In the genomic region with DNA sequence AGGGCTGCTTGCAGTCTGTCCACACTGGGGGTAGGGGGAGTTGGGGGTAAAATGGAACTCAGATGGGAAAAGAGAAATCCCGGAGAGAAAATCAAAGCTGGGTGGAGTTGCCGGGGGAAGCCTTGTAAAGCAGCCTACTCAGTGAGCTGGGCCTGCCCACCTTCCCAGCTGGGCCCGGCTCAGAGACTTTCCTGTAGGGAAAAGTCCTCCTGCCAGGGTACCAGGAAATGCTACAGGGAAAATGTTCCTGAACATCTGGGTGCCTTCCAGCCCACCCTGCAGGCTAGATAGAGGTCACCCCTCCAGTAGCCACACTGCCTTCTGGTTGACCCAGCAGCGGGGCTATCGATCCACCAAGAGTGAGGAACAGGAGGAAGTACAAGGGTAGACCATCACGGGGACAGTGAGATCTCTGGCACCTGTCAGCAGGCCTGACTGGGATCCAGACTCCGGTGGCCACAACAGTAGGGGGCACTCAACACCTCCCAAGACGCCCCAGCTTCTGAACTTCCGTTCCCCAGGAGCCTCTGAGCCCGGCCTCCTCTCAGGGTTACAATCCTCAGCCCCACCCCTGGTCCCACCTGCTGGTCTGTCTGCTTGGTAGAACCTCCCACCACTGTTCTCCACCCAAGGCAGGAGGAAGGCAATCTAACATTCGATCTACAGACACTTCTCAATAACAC, we compare ENCODE assay signal across 8 mouse cellular contexts. TPM values are rescaled to one million over a fixed set of nuclear protein-coding genes. Genes with fewer than 3 reads are reported as not detected.
DNase-seq lines count a peak whose midpoint lies in the region; ATAC-seq and TF ChIP-seq lines count a peak whose summit lies in the region.
"Had no signal": no experiment of that assay in that cellular context is flagged by ENCODE, and none has a peak within 500 bp of the region (broad histone marks: within the 10 kb centered on the region; RNA-seq: fewer than 3 reads in every experiment).

No protein-coding gene starts in this region.

- H3K4me1 ChIP-seq in midbrain, postnatal 0 days (ENCODE audit: insufficient read depth, low read length): 0 out of 2 replicates have a peak, but pooled peaks cover 2% of the 10 kb centered on the region
- peaks cover 8% of the 10 kb centered on the region; the same call in 1 of the 2 replicates for H3K4me1 ChIP-seq in midbrain, embryonic 13.5 days (replicated peaks)
- H3K4me1 ChIP-seq in embryonic facial prominence, embryonic 10.5 days: peaks cover 60% of the 10 kb centered on the region
- H3K4me1 ChIP-seq in liver, embryonic 13.5 days (replicated peaks): peaks cover 31% of the 10 kb centered on the region
- H3K4me1 ChIP-seq in hindbrain, embryonic 13.5 days (replicated peaks): peaks cover 32% of the 10 kb centered on the region

- no peak overlapping the region for H3K9ac ChIP-seq in midbrain, postnatal 0 days (replicated peaks; ENCODE audit: low read length, poor library complexity, severe bottlenecking)
- no peak overlapping the region for H3K9ac ChIP-seq in midbrain, embryonic 13.5 days (replicated peaks)
- peak overlapping the region; percentile 26; the same call in 1 of the 2 replicates for H3K9ac ChIP-seq in liver, embryonic 13.5 days
- H3K9ac ChIP-seq in hindbrain, embryonic 13.5 days: no peak overlapping the region

- 0 out of 2 replicates have a peak, but pooled peaks have one; percentile 5 for TF ChIP-seq CTCF in midbrain, postnatal 0 days (IDR thresholded peaks at IDR 0.05)

- no peak overlapping the region for H3K27ac ChIP-seq in midbrain, postnatal 0 days (ENCODE audit: low read depth, low read length)
- no peak overlapping the region for H3K27ac ChIP-seq in midbrain, embryonic 13.5 days
- H3K27ac ChIP-seq in embryonic facial prominence, embryonic 10.5 days (replicated peaks): 0 out of 2 replicates have a peak overlapping the region, but pooled peaks have one; percentile 26
- H3K27ac ChIP-seq in liver, embryonic 13.5 days: peak overlapping the region; percentile 29
- no peak overlapping the region for H3K27ac ChIP-seq in hindbrain, embryonic 13.5 days

- H3K27me3 ChIP-seq in midbrain, postnatal 0 days (ENCODE audit: insufficient read depth, low read length): no peaks in the 10 kb centered on the region
- no peaks in the 10 kb centered on the region for H3K27me3 ChIP-seq in midbrain, embryonic 13.5 days
- H3K27me3 ChIP-seq in embryonic facial prominence, embryonic 10.5 days (replicated peaks; ENCODE audit: low read depth, poor library complexity, severe bottlenecking): no peaks in the 10 kb centered on the region
- no peaks in the 10 kb centered on the region for H3K27me3 ChIP-seq in liver, embryonic 13.5 days
- H3K27me3 ChIP-seq in hindbrain, embryonic 13.5 days: no peaks in the 10 kb centered on the region

- no peak for ATAC-seq in midbrain, postnatal 0 days (ENCODE audit: low FRiP score)
- ATAC-seq in midbrain, embryonic 13.5 days: no peak
- peak; percentile 64 for ATAC-seq in liver, embryonic 13.5 days (ENCODE audit: low read depth)
- no peak for ATAC-seq in hindbrain, embryonic 13.5 days (ENCODE audit: low FRiP score)

- no peak overlapping the region for H3K4me3 ChIP-seq in midbrain, postnatal 0 days (ENCODE audit: low read depth, low read length)
- H3K4me3 ChIP-seq in midbrain, embryonic 13.5 days (replicated peaks): no peak overlapping the region
- H3K4me3 ChIP-seq in embryonic facial prominence, embryonic 10.5 days: no peak overlapping the region
- H3K4me3 ChIP-seq in liver, embryonic 13.5 days (replicated peaks): no peak overlapping the region
- H3K4me3 ChIP-seq in hindbrain, embryonic 13.5 days: no peak overlapping the region

- DNase-seq in midbrain, postnatal 0 days (ENCODE audit: low spot score): no peak
- no peak for DNase-seq in embryonic facial prominence, embryonic 10.5 days (ENCODE audit: low spot score)
- no peak for DNase-seq in liver, embryonic 13.5 days
- peak; percentile 80 for DNase-seq in thymus, postnatal 14 days
- no peak for DNase-seq in right cerebral cortex, postnatal 25 days
- DNase-seq: adrenal gland, postnatal 25 days had no signal

- no peak overlapping the region for H3K4me2 ChIP-seq in midbrain, postnatal 0 days (ENCODE audit: low read depth, low read length, poor library complexity, severe bottlenecking)
- H3K4me2 ChIP-seq in midbrain, embryonic 13.5 days (replicated peaks): no peak overlapping the region
- H3K4me2 ChIP-seq in liver, embryonic 13.5 days: no peak overlapping the region
- no peak overlapping the region for H3K4me2 ChIP-seq in hindbrain, embryonic 13.5 days

- 77% methylated on average over 11 of the region's 11 CpGs for WGBS in midbrain, postnatal 0 days
- WGBS in midbrain, embryonic 13.5 days: 72% methylated on average over 11 of the region's 11 CpGs
- 75% methylated on average over 11 of the region's 11 CpGs for WGBS in embryonic facial prominence, embryonic 10.5 days
- WGBS in liver, embryonic 13.5 days (ENCODE audit: insufficient replicate concordance): 59% methylated on average over 11 of the region's 11 CpGs
- 76% methylated on average over 11 of the region's 11 CpGs for WGBS in hindbrain, embryonic 13.5 days

- H3K9me3 ChIP-seq in midbrain, postnatal 0 days (ENCODE audit: low read length): no peaks in the 10 kb centered on the region
- no peaks in the 10 kb centered on the region for H3K9me3 ChIP-seq in midbrain, embryonic 13.5 days
- H3K9me3 ChIP-seq in embryonic facial prominence, embryonic 10.5 days: peaks cover 6% of the 10 kb centered on the region; the same call in 1 of the 2 replicates
- H3K9me3 ChIP-seq in liver, embryonic 13.5 days (replicated peaks): no peaks in the 10 kb centered on the region
- H3K9me3 ChIP-seq in hindbrain, embryonic 13.5 days: no peaks in the 10 kb centered on the region

- H3K36me3 ChIP-seq in midbrain, postnatal 0 days (ENCODE audit: insufficient read depth, low read length): no peaks in the 10 kb centered on the region
- H3K36me3 ChIP-seq in midbrain, embryonic 13.5 days: no peaks in the 10 kb centered on the region
- H3K36me3 ChIP-seq in embryonic facial prominence, embryonic 10.5 days (replicated peaks): peaks cover 8% of the 10 kb centered on the region
- H3K36me3 ChIP-seq in liver, embryonic 13.5 days: no peaks in the 10 kb centered on the region
- no peaks in the 10 kb centered on the region for H3K36me3 ChIP-seq in hindbrain, embryonic 13.5 days

RNA-seq across cellular contexts. Expression of a gene that starts 51.5 kb away (rescaled TPM):
- 21.0 and 27.4 TPM in 2 replicates for total RNA-seq in midbrain, postnatal 0 days (2014; rRNA removed)
- polyA plus RNA-seq in midbrain, postnatal 0 days (2015; fragmentation: Nextera tagmentation; extraction: Ambion mirVana): 1.2 and 1.5 TPM in 2 replicates
- polyA plus RNA-seq in midbrain, embryonic 13.5 days (2015; fragmentation: Nextera tagmentation; extraction: Ambion mirVana): 2.0 and 2.2 TPM in 2 replicates
- 2.6 and 2.9 TPM in 2 replicates for polyA plus RNA-seq in embryonic facial prominence, embryonic 10.5 days (2016; fragmentation: Nextera tagmentation; extraction: Ambion mirVana)
- polyA plus RNA-seq in liver, embryonic 13.5 days (2015; fragmentation: Nextera tagmentation; extraction: Ambion mirVana): 0.54 and 0.62 TPM in 2 replicates
- 2.1 and 2.5 TPM in 2 replicates for polyA plus RNA-seq in hindbrain, embryonic 13.5 days (2015; fragmentation: Nextera tagmentation; extraction: Ambion mirVana)

Comparison
In these comparisons a context has a peak if more than half of its experiments do, and no peak if none do; other contexts are left out.
1. H3K27ac ChIP-seq: peak in embryonic facial prominence, embryonic 10.5 days (single experiment) and liver, embryonic 13.5 days (single experiment); none in midbrain, postnatal 0 days (single experiment), midbrain, embryonic 13.5 days (single experiment) and hindbrain, embryonic 13.5 days (single experiment).